In the genomic region with DNA sequence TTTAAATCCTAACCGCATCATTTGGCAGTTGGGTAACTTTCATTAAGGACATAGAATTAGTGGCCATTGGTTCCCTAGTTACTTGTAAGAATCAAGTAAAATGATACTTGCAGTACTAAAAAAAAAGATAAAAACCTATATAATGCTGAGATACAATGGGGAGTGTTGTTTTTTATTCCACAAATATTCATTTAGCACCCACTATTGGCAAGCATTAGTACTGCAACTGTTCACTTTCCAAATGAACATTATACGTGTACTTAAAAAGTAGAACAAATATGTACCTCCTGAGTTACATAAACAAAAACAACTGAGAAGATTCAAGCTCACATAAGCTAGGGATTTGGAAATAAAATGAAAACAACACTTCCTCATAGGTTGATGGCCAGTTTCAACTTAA, we compare ENCODE assay signal across 10 mouse cellular contexts.
DNase-seq lines count a peak whose midpoint lies in the region; ATAC-seq lines count a peak whose summit lies in the region.
"Had no signal": no experiment of that assay in that cellular context is flagged by ENCODE, and none has a peak within 500 bp of the region (broad histone marks: within the 10 kb centered on the region; RNA-seq: fewer than 3 reads in every experiment).

No protein-coding gene starts in this region.

- no peaks in the 10 kb centered on the region for H3K4me1 ChIP-seq in embryonic facial prominence, embryonic 11.5 days (ENCODE audit: control insufficient read depth, insufficient read depth, low read length)
- no peaks in the 10 kb centered on the region for H3K4me1 ChIP-seq in embryonic facial prominence, embryonic 10.5 days
- no peaks in the 10 kb centered on the region for H3K4me1 ChIP-seq in kidney, embryonic 14.5 days (ENCODE audit: control insufficient read depth, insufficient read depth, low read length)
- H3K4me1 ChIP-seq: embryonic facial prominence, embryonic 15.5 days had no signal

- ATAC-seq in embryonic facial prominence, embryonic 11.5 days (replicated peaks; ENCODE audit: insufficient number of reproducible peaks, low FRiP score, low TSS enrichment, low read depth), result no peak
- ATAC-seq in kidney, embryonic 14.5 days (ENCODE audit: low FRiP score, low TSS enrichment), result no peak

- H3K27ac ChIP-seq in embryonic facial prominence, embryonic 11.5 days (replicated peaks; ENCODE audit: low read depth, low read length), result no peak overlapping the region
- no peak overlapping the region for H3K27ac ChIP-seq in embryonic facial prominence, embryonic 10.5 days (replicated peaks)
- H3K27ac ChIP-seq in kidney, embryonic 14.5 days (ENCODE audit: low read depth, low read length), result no peak overlapping the region
- H3K27ac ChIP-seq: embryonic facial prominence, embryonic 15.5 days had no signal

- H3K4me2 ChIP-seq in embryonic facial prominence, embryonic 11.5 days (ENCODE audit: low read depth, low read length), result no peak overlapping the region
- no peak overlapping the region for H3K4me2 ChIP-seq in kidney, embryonic 14.5 days (replicated peaks; ENCODE audit: low read depth, low read length)
- H3K4me2 ChIP-seq: embryonic facial prominence, embryonic 15.5 days had no signal

- H3K9ac ChIP-seq in embryonic facial prominence, embryonic 11.5 days (replicated peaks; ENCODE audit: low read length), result no peak overlapping the region
- no peak overlapping the region for H3K9ac ChIP-seq in kidney, embryonic 14.5 days (ENCODE audit: low read depth, low read length)
- H3K9ac ChIP-seq: embryonic facial prominence, embryonic 15.5 days had no signal

- H3K27me3 ChIP-seq in embryonic facial prominence, embryonic 11.5 days (ENCODE audit: control insufficient read depth, insufficient read depth, low read length), result no peaks in the 10 kb centered on the region
- peaks cover 51% of the 10 kb centered on the region for H3K27me3 ChIP-seq in embryonic facial prominence, embryonic 10.5 days (replicated peaks; ENCODE audit: low read depth, poor library complexity, severe bottlenecking)
- peaks cover 5% of the 10 kb centered on the region; the same call in 1 of the 2 replicates for H3K27me3 ChIP-seq in kidney, embryonic 14.5 days (ENCODE audit: control insufficient read depth, insufficient read depth, low read length)

- 78% methylated on average over 2 of the region's 2 CpGs for WGBS in embryonic facial prominence, embryonic 11.5 days
- 70% methylated on average over 2 of the region's 2 CpGs for WGBS in embryonic facial prominence, embryonic 10.5 days
- 80% methylated on average over 2 of the region's 2 CpGs for WGBS in kidney, embryonic 14.5 days

- DNase-seq in embryonic facial prominence, embryonic 11.5 days (ENCODE audit: low spot score), result peak; percentile 60
- DNase-seq in embryonic facial prominence, embryonic 10.5 days (ENCODE audit: low spot score), result no peak
- peak; percentile 0 for DNase-seq in kidney, postnatal 14 days
- DNase-seq in A20 (ENCODE audit: low read depth, low spot score), result peak; percentile 4
- DNase-seq in embryo, embryonic 10.5 days (ENCODE audit: low spot score), result peak; percentile 61
- no peak for DNase-seq in thymus, postnatal 36 days
- DNase-seq in adrenal gland, adult 18-20 months (ENCODE audit: low spot score in 2 of 2), result no peak
- DNase-seq: thymus, adult 2 months had no signal

- no peak overlapping the region for H3K4me3 ChIP-seq in embryonic facial prominence, embryonic 11.5 days (ENCODE audit: low read depth, low read length)
- no peak overlapping the region for H3K4me3 ChIP-seq in embryonic facial prominence, embryonic 10.5 days
- no peak overlapping the region for H3K4me3 ChIP-seq in kidney, embryonic 14.5 days (ENCODE audit: low read length)
- H3K4me3 ChIP-seq: embryonic facial prominence, embryonic 15.5 days had no signal

- no peaks in the 10 kb centered on the region for H3K36me3 ChIP-seq in embryonic facial prominence, embryonic 11.5 days (replicated peaks; ENCODE audit: control insufficient read depth, insufficient read depth, low read depth, low read length)
- no peaks in the 10 kb centered on the region for H3K36me3 ChIP-seq in embryonic facial prominence, embryonic 10.5 days (replicated peaks)
- no peaks in the 10 kb centered on the region for H3K36me3 ChIP-seq in kidney, embryonic 14.5 days (ENCODE audit: control insufficient read depth, insufficient read depth, low read length)
- H3K36me3 ChIP-seq: embryonic facial prominence, embryonic 15.5 days had no signal

- no peaks in the 10 kb centered on the region for H3K9me3 ChIP-seq in embryonic facial prominence, embryonic 11.5 days (replicated peaks; ENCODE audit: control insufficient read depth, low read length)
- no peaks in the 10 kb centered on the region for H3K9me3 ChIP-seq in embryonic facial prominence, embryonic 10.5 days
- no peaks in the 10 kb centered on the region for H3K9me3 ChIP-seq in kidney, embryonic 14.5 days (ENCODE audit: control insufficient read depth, low read length)
- H3K9me3 ChIP-seq: embryonic facial prominence, embryonic 15.5 days had no signal

Comparison
In these comparisons a context has a peak if more than half of its experiments do, and no peak if none do; other contexts are left out.
1. DNase-seq: peak in embryonic facial prominence, embryonic 11.5 days (single experiment), kidney, postnatal 14 days (single experiment), A20 (single experiment) and embryo, embryonic 10.5 days (single experiment); none in embryonic facial prominence, embryonic 10.5 days (single experiment), thymus, postnatal 36 days (0 of 2) and adrenal gland, adult 18-20 months (0 of 2).